Mouse (Mus musculus): ENCODE measurements around the gene Cdc42bpg. TPM values are rescaled to one million over a fixed set of nuclear protein-coding genes. Genes with fewer than 3 reads are reported as not detected.
"Not testable (repeated sequence)": the region's sequence is repeated elsewhere in the genome, so short reads cannot be mapped to it uniquely, and the experiment has no call there.

The Cdc42bpg gene
- total RNA-seq, 2 experiments from 2014 or later, result 3.7 to 4.4 TPM

- no peak for ATAC-seq (replicated peaks; ENCODE audit: low FRiP score, low TSS enrichment, poor library complexity, severe bottlenecking)
These were observed 30.4 kb upstream of the Cdc42bpg start for GRCm38 (mm10) chr19:6275740-6276389.

- peak; percentile 92 for ATAC-seq (replicated peaks; ENCODE audit: low FRiP score, low TSS enrichment, poor library complexity, severe bottlenecking)
These were observed 29.5 kb upstream of the Cdc42bpg start, which contains the start of gene Ehd1 for GRCm38 (mm10) chr19:6276426-6277421. TSS of gene Ehd1 (plus strand) at chr19:6276725.

GRCm38 (mm10) chr19:6277661-6278438 is 28.4 kb upstream of the Cdc42bpg start:
- peak; percentile 50 for ATAC-seq (replicated peaks; ENCODE audit: low FRiP score, low TSS enrichment, poor library complexity, severe bottlenecking)

- ATAC-seq (replicated peaks; ENCODE audit: low FRiP score, low TSS enrichment, poor library complexity, severe bottlenecking), result no peak
These were observed 27.7 kb upstream of the Cdc42bpg start for GRCm38 (mm10) chr19:6278439-6279073.

- no peak for ATAC-seq (replicated peaks; ENCODE audit: low FRiP score, low TSS enrichment, poor library complexity, severe bottlenecking)
These were observed 26.6 kb upstream of the Cdc42bpg start for GRCm38 (mm10) chr19:6279481-6280144.

GRCm38 (mm10) chr19:6280554-6280953 is 25.7 kb upstream of the Cdc42bpg start:
- no peak for ATAC-seq (replicated peaks; ENCODE audit: low FRiP score, low TSS enrichment, poor library complexity, severe bottlenecking)

GRCm38 (mm10) chr19:6281122-6282020 is 24.9 kb upstream of the Cdc42bpg start:
- ATAC-seq (replicated peaks; ENCODE audit: low FRiP score, low TSS enrichment, poor library complexity, severe bottlenecking), result no peak

- no peak for ATAC-seq (replicated peaks; ENCODE audit: low FRiP score, low TSS enrichment, poor library complexity, severe bottlenecking)
These were observed 23.3 kb upstream of the Cdc42bpg start for GRCm38 (mm10) chr19:6283001-6283400.

- ATAC-seq (replicated peaks; ENCODE audit: low FRiP score, low TSS enrichment, poor library complexity, severe bottlenecking), result peak; percentile 87
These were observed 21.8 kb upstream of the Cdc42bpg start for GRCm38 (mm10) chr19:6284502-6284901.

GRCm38 (mm10) chr19:6285226-6285625 is 21.0 kb upstream of the Cdc42bpg start:
- peak; percentile 6; the same call in 1 of the 2 replicates for ATAC-seq (replicated peaks; ENCODE audit: low FRiP score, low TSS enrichment, poor library complexity, severe bottlenecking)

GRCm38 (mm10) chr19:6285632-6286433 is 20.4 kb upstream of the Cdc42bpg start:
- peak; percentile 35 for ATAC-seq (replicated peaks; ENCODE audit: low FRiP score, low TSS enrichment, poor library complexity, severe bottlenecking)

GRCm38 (mm10) chr19:6286434-6287401 is 19.5 kb upstream of the Cdc42bpg start:
- no peak for ATAC-seq (replicated peaks; ENCODE audit: low FRiP score, low TSS enrichment, poor library complexity, severe bottlenecking)

GRCm38 (mm10) chr19:6288236-6288894 is 17.9 kb upstream of the Cdc42bpg start:
- no peak for ATAC-seq (replicated peaks; ENCODE audit: low FRiP score, low TSS enrichment, poor library complexity, severe bottlenecking)

GRCm38 (mm10) chr19:6289696-6290238 is 16.5 kb upstream of the Cdc42bpg start:
- no peak for ATAC-seq (replicated peaks; ENCODE audit: low FRiP score, low TSS enrichment, poor library complexity, severe bottlenecking)

GRCm38 (mm10) chr19:6290720-6291116 is 15.5 kb upstream of the Cdc42bpg start:
- not testable (repeated sequence) for ATAC-seq (replicated peaks; ENCODE audit: low FRiP score, low TSS enrichment, poor library complexity, severe bottlenecking)
